Mouse (Mus musculus) gastrocnemius, adult 8-10 months (tissue): ENCODE data around the gene Cadm4. TPM values are rescaled to one million over a fixed set of nuclear protein-coding genes. Genes with fewer than 3 reads are reported as not detected.
"Not testable (repeated sequence)": the region's sequence is repeated elsewhere in the genome, so short reads cannot be mapped to it uniquely, and the experiment has no call there.

Experiments used
- DNase-seq, 2 experiments: peaks; one replicate each; pipeline ENCODE4 v3.0.0; 2022; ENCODE audit warnings: low spot score in 2 of 2
- total RNA-seq, 4 experiments: library from RNA; stranded (reverse); gene quantifications; 2 replicates each; pipeline ENCODE4 v1.2.4; 2022

Cadm4 gene
- total RNA-seq, 4 experiments from 2014 or later: 0.87 to 3.6 (median 1.8) TPM

- no peak for DNase-seq
Measured at GRCm38 (mm10) chr7:24500929-24501328, 19.1 kb downstream of the Cadm4 start.

GRCm38 (mm10) chr7:24501492-24501891 lies 19.7 kb downstream of the Cadm4 start:
- DNase-seq: no peak

- no peak for DNase-seq
Measured at GRCm38 (mm10) chr7:24504004-24504403, 22.2 kb downstream of the Cadm4 start.

- DNase-seq: no peak
Measured at GRCm38 (mm10) chr7:24504868-24505267, 23.0 kb downstream of the Cadm4 start.

- DNase-seq: no peak
Measured at GRCm38 (mm10) chr7:24505447-24506064, 23.7 kb downstream of the Cadm4 start.

GRCm38 (mm10) chr7:24506065-24506459 lies 24.2 kb downstream of the Cadm4 start:
- no peak for DNase-seq

GRCm38 (mm10) chr7:24506476-24506837 lies 24.6 kb downstream of the Cadm4 start:
- DNase-seq: peak; percentile 17 to 23

GRCm38 (mm10) chr7:24506838-24507725 lies 25.3 kb downstream of the Cadm4 start, which contains the start of gene Zfp428:
TSS of gene Zfp428 (plus strand) at chr7:24507006.
- DNase-seq: peak; percentile 73 to 79

- DNase-seq: no peak
Measured at GRCm38 (mm10) chr7:24507726-24508114, 25.9 kb downstream of the Cadm4 start.

GRCm38 (mm10) chr7:24512355-24512754 lies 30.5 kb downstream of the Cadm4 start, which contains the start of gene AC161166.1:
TSS of gene AC161166.1 (minus strand) at chr7:24512455.
- no peak for DNase-seq

- DNase-seq: not testable (repeated sequence)
Measured at GRCm38 (mm10) chr7:24516319-24516718, 34.5 kb downstream of the Cadm4 start.

- no peak for DNase-seq
Measured at GRCm38 (mm10) chr7:24517077-24517476, 35.3 kb downstream of the Cadm4 start.

GRCm38 (mm10) chr7:24517654-24518053 lies 35.8 kb downstream of the Cadm4 start:
- no peak for DNase-seq

- DNase-seq: no peak
Measured at GRCm38 (mm10) chr7:24519130-24519529, 37.3 kb downstream of the Cadm4 start.

GRCm38 (mm10) chr7:24520054-24520453 lies 38.2 kb downstream of the Cadm4 start:
- DNase-seq: not testable (repeated sequence)

- no peak for DNase-seq
Measured at GRCm38 (mm10) chr7:24522805-24523204, 41.0 kb downstream of the Cadm4 start.

GRCm38 (mm10) chr7:24523723-24524122 lies 41.9 kb downstream of the Cadm4 start:
- DNase-seq: no peak

- DNase-seq: no peak
Measured at GRCm38 (mm10) chr7:24524978-24525377, 43.2 kb downstream of the Cadm4 start.

GRCm38 (mm10) chr7:24525686-24526420 lies 44.0 kb downstream of the Cadm4 start:
- no peak for DNase-seq

GRCm38 (mm10) chr7:24528861-24529260 lies 47.0 kb downstream of the Cadm4 start:
- DNase-seq: no peak

- DNase-seq: no peak
Measured at GRCm38 (mm10) chr7:24529580-24529979, 47.8 kb downstream of the Cadm4 start.
